Comparison of ENCODE assay signal across 12 mouse cellular contexts in genomic region chr2:69493130-69493529, GRCm38 (mm10).
DNase-seq lines count a peak whose midpoint lies in the region; ATAC-seq and TF ChIP-seq lines count a peak whose summit lies in the region.
"Had no signal": no experiment of that assay in that cellular context is flagged by ENCODE, and none has a peak within 500 bp of the region (broad histone marks: within the 10 kb centered on the region; RNA-seq: fewer than 3 reads in every experiment).

No protein-coding gene starts in this region.

- no peak for DNase-seq in heart, adult 2 months
- DNase-seq in heart, embryonic 10.5 days (ENCODE audit: low spot score): no peak
- no peak for DNase-seq in liver, postnatal 0 days
- DNase-seq in Patski (ENCODE audit: low read depth, low spot score): no peak
- peak; percentile 6 for DNase-seq in retina, postnatal 7 days (ENCODE audit: low read depth, low spot score)
- no peak for DNase-seq in gastrocnemius, adult 8-10 months (ENCODE audit: low spot score in 2 of 2)
- no peak for DNase-seq in urinary bladder, adult 18-20 months (ENCODE audit: low spot score in 2 of 2)
- DNase-seq: cerebellum, adult 9-10 months; spleen, adult 18-20 months had no signal

- CTCF ChIA-PET in Patski (lab: Charles Lee): interaction anchor here (0.7 to 1.3 kb wide), 2 partner anchors 29 to 30 kb away, joined by 3 read pairs; no protein-coding TSS in a partner anchor

- TF ChIP-seq CTCF in heart, adult 2 months (IDR thresholded peaks at IDR 0.05): peak; percentile 14; the same call in 1 of the 2 replicates
- TF ChIP-seq CTCF in liver, postnatal 0 days (IDR thresholded peaks at IDR 0.05; ENCODE audit: low read depth): peak; percentile 67
- peak; percentile 43 for TF ChIP-seq CTCF in Patski (IDR thresholded peaks at IDR 0.05)

- H3K4me3 ChIP-seq in heart, adult 2 months: no peak overlapping the region
- H3K4me3 ChIP-seq in heart, embryonic 10.5 days: no peak overlapping the region
- no peak overlapping the region for H3K4me3 ChIP-seq in liver, postnatal 0 days (ENCODE audit: low read depth, low read length)
- no peak overlapping the region for H3K4me3 ChIP-seq in liver, embryonic 12.5 days
- H3K4me3 ChIP-seq: heart, embryonic 13.5 days; myocyte had no signal

- no peaks in the 10 kb centered on the region for H3K9me3 ChIP-seq in heart, embryonic 10.5 days
- H3K9me3 ChIP-seq in liver, postnatal 0 days (ENCODE audit: low read length): no peaks in the 10 kb centered on the region
- H3K9me3 ChIP-seq in liver, embryonic 12.5 days (replicated peaks): no peaks in the 10 kb centered on the region
- H3K9me3 ChIP-seq: heart, embryonic 13.5 days had no signal

- no peaks in the 10 kb centered on the region for H3K79me2 ChIP-seq in heart, adult 2 months (replicated peaks; ENCODE audit: control insufficient read depth, insufficient read depth, low read length)

- no peaks in the 10 kb centered on the region for H3K36me3 ChIP-seq in heart, adult 2 months (ENCODE audit: control insufficient read depth, insufficient read depth, low read length)
- H3K36me3 ChIP-seq in heart, embryonic 10.5 days: no peaks in the 10 kb centered on the region
- no peaks in the 10 kb centered on the region for H3K36me3 ChIP-seq in liver, postnatal 0 days (replicated peaks; ENCODE audit: insufficient read depth, low read length)
- no peaks in the 10 kb centered on the region for H3K36me3 ChIP-seq in liver, embryonic 12.5 days
- H3K36me3 ChIP-seq: heart, embryonic 13.5 days had no signal

- no peak for TF ChIP-seq POLR2A in heart, adult 2 months (IDR thresholded peaks at IDR 0.05; ENCODE audit: insufficient read depth, low read depth, low read length)

- in situ Hi-C loops in Patski (cut with MboI; ENCODE audit: low pct_unique_long_range_greater_than_20kb): no loop called here

- POLR2A ChIA-PET in Patski (lab: Charles Lee): no interaction called here

- WGBS in heart, adult 2 months: 79% methylated on average over 4 of the region's 4 CpGs
- WGBS in heart, embryonic 10.5 days: 81% methylated on average over 4 of the region's 4 CpGs
- whole genome bisulfite sequencing in liver, postnatal 0 days (ENCODE audit: insufficient replicate concordance): 80% methylated on average over 4 of the region's 4 CpGs
- 75% methylated on average over 4 of the region's 4 CpGs for WGBS in liver, embryonic 12.5 days (ENCODE audit: insufficient replicate concordance)

- intact Hi-C loops in heart, adult 2 months (cut with DNase I): no loop called here

- no peak for ATAC-seq in liver, postnatal 0 days
- ATAC-seq in liver, embryonic 12.5 days: no peak
- no peak for ATAC-seq in Patski

- no peak overlapping the region for H3K9ac ChIP-seq in heart, adult 2 months (ENCODE audit: low read depth, low read length)
- no peak overlapping the region for H3K9ac ChIP-seq in liver, postnatal 0 days (replicated peaks)
- no peak overlapping the region for H3K9ac ChIP-seq in liver, embryonic 12.5 days
- H3K9ac ChIP-seq: heart, embryonic 13.5 days had no signal

- H3K4me2 ChIP-seq in liver, postnatal 0 days (ENCODE audit: low read depth, low read length): no peak overlapping the region
- no peak overlapping the region for H3K4me2 ChIP-seq in liver, embryonic 12.5 days
- H3K4me2 ChIP-seq: heart, embryonic 13.5 days had no signal

- no peaks in the 10 kb centered on the region for H3K27me3 ChIP-seq in heart, adult 2 months (ENCODE audit: control insufficient read depth, insufficient read depth, low read length)
- H3K27me3 ChIP-seq in heart, embryonic 10.5 days (ENCODE audit: insufficient read depth, poor library complexity, severe bottlenecking): no peaks in the 10 kb centered on the region
- no peaks in the 10 kb centered on the region for H3K27me3 ChIP-seq in liver, postnatal 0 days (ENCODE audit: insufficient read depth, low read length)
- no peaks in the 10 kb centered on the region for H3K27me3 ChIP-seq in liver, embryonic 12.5 days (replicated peaks)
- H3K27me3 ChIP-seq in Patski: no peaks in the 10 kb centered on the region

- H3K27ac ChIP-seq in heart, adult 2 months: no peak overlapping the region
- H3K27ac ChIP-seq in heart, embryonic 10.5 days: no peak overlapping the region
- H3K27ac ChIP-seq in liver, postnatal 0 days (ENCODE audit: low read depth): no peak overlapping the region
- H3K27ac ChIP-seq in liver, embryonic 12.5 days: no peak overlapping the region
- H3K27ac ChIP-seq: heart, embryonic 13.5 days had no signal

- H3K4me1 ChIP-seq in heart, adult 2 months (ENCODE audit: control insufficient read depth, insufficient read depth, low read length): no peaks in the 10 kb centered on the region
- H3K4me1 ChIP-seq in heart, embryonic 10.5 days: no peaks in the 10 kb centered on the region
- H3K4me1 ChIP-seq in liver, postnatal 0 days (ENCODE audit: insufficient read depth): no peaks in the 10 kb centered on the region
- no peaks in the 10 kb centered on the region for H3K4me1 ChIP-seq in liver, embryonic 12.5 days
- H3K4me1 ChIP-seq: heart, embryonic 13.5 days had no signal

- TF ChIP-seq EP300 in heart, adult 2 months (IDR thresholded peaks at IDR 0.05; ENCODE audit: insufficient read depth, low read depth, low read length): no peak
- TF ChIP-seq EP300 in liver, postnatal 0 days (IDR thresholded peaks at IDR 0.05; ENCODE audit: low read depth): no peak

Comparison
In these comparisons a context has a peak if more than half of its experiments do, and no peak if none do; other contexts are left out.
1. CTCF ChIP-seq: peak in every context shown above with its lines; median percentile 67 in liver, postnatal 0 days; 43 in Patski; 14 in heart, adult 2 months.